Mouse (Mus musculus): ENCODE results near the gene 4930415O20Rik.

DNA sequence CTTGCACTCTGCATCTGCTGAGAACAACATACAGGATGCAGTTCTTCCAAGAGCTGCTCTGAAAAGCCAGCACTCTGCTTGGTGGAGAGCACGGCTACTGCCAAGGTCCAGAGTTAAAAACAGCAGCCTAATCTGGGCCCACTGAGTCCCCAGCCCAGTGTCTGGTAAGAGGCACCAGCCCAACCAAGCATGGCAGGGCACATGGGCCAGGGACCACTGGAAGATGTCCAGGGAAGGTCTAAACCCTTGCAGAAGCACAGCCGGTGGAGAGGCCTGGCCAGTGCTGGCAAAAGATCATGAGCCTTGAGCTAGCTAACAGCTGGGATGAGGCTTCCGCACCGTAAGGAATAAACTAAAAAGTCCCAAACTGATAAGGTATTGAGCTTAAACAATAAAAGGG lies 14.9 kb upstream of the 4930415O20Rik start:
- TF ChIP-seq CTCF (IDR thresholded peaks at IDR 0.05; ENCODE audit: control insufficient read depth, insufficient read depth, insufficient read length) (no peak), MAX (IDR thresholded peaks at IDR 0.05) (no peak), CEBPB (IDR thresholded peaks at IDR 0.05; ENCODE audit: low read depth) (no peak), FOSL1 (IDR thresholded peaks at IDR 0.05; ENCODE audit: insufficient read depth, low read length, poor library complexity, severe bottlenecking) (no peak), USF1 (IDR thresholded peaks at IDR 0.05; ENCODE audit: low read depth) (no peak), MYOD1 (IDR thresholded peaks at IDR 0.05; ENCODE audit: control insufficient read depth, insufficient read length, low read depth) (no peak), MYOG (IDR thresholded peaks at IDR 0.05; ENCODE audit: control insufficient read depth, extremely low read depth, insufficient read length) (no peak)

All from C2C12 (cell line).